Mouse (Mus musculus) stomach, postnatal 0 days (tissue): ENCODE data around the gene Sh2d2a. TPM values are rescaled to one million over a fixed set of nuclear protein-coding genes. Genes with fewer than 3 reads are reported as not detected.
"Not testable (repeated sequence)": the region's sequence is repeated elsewhere in the genome, so short reads cannot be mapped to it uniquely, and the experiment has no call there.

ENCODE experiments used
- ATAC-seq: fragments of 200-750 bp; cut with Nextera tagmentation; 2 replicates; pipeline ENCODE4 v1.8.0; 2017; ENCODE audit not compliant: low FRiP score, low TSS enrichment
- DNase-seq: peaks from one replicate; pipeline ENCODE4 v3.0.0-alpha.2; 2016; ENCODE audit warnings: low spot score
- H3K27ac ChIP-seq: fragments of 300-500 bp; sonication (generic); replicated peaks from 2 replicates; pipeline ENCODE4 v1.5.1; 2014; ENCODE audit warnings: mild to moderate bottlenecking, control low read depth
- H3K27me3 ChIP-seq: fragments of 300-500 bp; sonication (generic); 2 replicates; pipeline ENCODE4 v1.6.1; 2014; ENCODE audit warnings: low read length; ENCODE audit not compliant: control insufficient read depth, insufficient read depth
- H3K36me3 ChIP-seq: fragments of 300-500 bp; sonication (generic); 2 replicates; pipeline ENCODE4 v1.6.1; 2014; ENCODE audit warnings: low read length, mixed read lengths; ENCODE audit not compliant: control insufficient read depth, insufficient read depth
- H3K4me1 ChIP-seq: fragments of 300-500 bp; sonication (generic); replicated peaks from 2 replicates; pipeline ENCODE4 v1.6.1; 2014; ENCODE audit warnings: antibody characterized with exemption; ENCODE audit not compliant: control insufficient read depth, insufficient read depth
- H3K4me2 ChIP-seq: fragments of 300-500 bp; sonication (generic); replicated peaks from 2 replicates; pipeline ENCODE4 v1.6.1; 2014; ENCODE audit warnings: low read depth, mild to moderate bottlenecking, control low read depth, moderate library complexity
- H3K4me3 ChIP-seq: fragments of 300-500 bp; sonication (generic); 2 replicates; pipeline ENCODE4 v1.5.1; 2014; ENCODE audit warnings: low read depth, low read length, control low read depth
- H3K9ac ChIP-seq: fragments of 300-500 bp; sonication (generic); 2 replicates; pipeline ENCODE4 v1.6.1; 2014; ENCODE audit warnings: mild to moderate bottlenecking, low read length, control low read depth, mixed read lengths
- H3K9me3 ChIP-seq: fragments of 300-500 bp; sonication (generic); 2 replicates; pipeline ENCODE4 v1.6.1; 2016; ENCODE audit warnings: low read length; ENCODE audit not compliant: control insufficient read depth
- CTCF ChIP-seq: IDR thresholded peaks from 2 replicates; pipeline ENCODE4 v1.5.1; 2016; ENCODE audit warnings: antibody characterized with exemption, low read depth, mild to moderate bottlenecking, moderate library complexity
- EP300 ChIP-seq: optimal IDR thresholded peaks from 2 replicates; pipeline ENCODE3; 2016; ENCODE audit warnings: antibody characterized with exemption
- WGBS: fragments of 180-500 bp; shearing (Covaris S2); extraction: QIAGEN DNeasy Blood & Tissue Kit; methylation state at CpG from one replicate; pipeline ENCODE4 v1.1.7; 2014; 5-methylcytosine and 5-hydroxymethylcytosine counted together
- polyA plus RNA-seq: library from polyadenylated mRNA; unstranded; fragments of >200 nt; fragmentation: Nextera tagmentation; extraction: Ambion mirVana; gene quantifications from 2 replicates; pipeline ENCODE4 v1.2.1, GENCODE M21; 2015

Sh2d2a gene
- polyA plus RNA-seq, 1 experiment from 2014 or later = 0.08 TPM

GRCm38 (mm10) chr3:87899776-87900175 lies 53.2 kb downstream of the Sh2d2a start:
- Histone ChIP-seq H3K9me3 (no peaks in the 10 kb centered on the region), H3K27ac (no peak overlapping the region), H3K4me1 (no peaks in the 10 kb centered on the region), H3K4me2 (no peak overlapping the region), H3K9ac (no peak overlapping the region), H3K27me3 (no peaks in the 10 kb centered on the region), H3K36me3 (no peaks in the 10 kb centered on the region), H3K4me3 (no peak overlapping the region)
- WGBS = 74% methylated on average over 3 of the region's 3 CpGs
- TF ChIP-seq EP300 (no peak), CTCF (no peak)
- DNase-seq = no peak
- no peak for ATAC-seq

- DNase-seq = no peak
- Histone ChIP-seq H3K4me3 (no peak overlapping the region), H3K9me3 (no peaks in the 10 kb centered on the region), H3K9ac (no peak overlapping the region), H3K4me1 (no peaks in the 10 kb centered on the region), H3K4me2 (no peak overlapping the region), H3K27me3 (no peaks in the 10 kb centered on the region), H3K36me3 (no peaks in the 10 kb centered on the region), H3K27ac (no peak overlapping the region)
- 9% methylated on average over 1 of the region's 1 CpGs for WGBS
- ATAC-seq = no peak
- TF ChIP-seq CTCF = no peak
- no peak for TF ChIP-seq EP300
These were observed 54.6 kb downstream of the Sh2d2a start for GRCm38 (mm10) chr3:87901036-87901624.

DNA sequence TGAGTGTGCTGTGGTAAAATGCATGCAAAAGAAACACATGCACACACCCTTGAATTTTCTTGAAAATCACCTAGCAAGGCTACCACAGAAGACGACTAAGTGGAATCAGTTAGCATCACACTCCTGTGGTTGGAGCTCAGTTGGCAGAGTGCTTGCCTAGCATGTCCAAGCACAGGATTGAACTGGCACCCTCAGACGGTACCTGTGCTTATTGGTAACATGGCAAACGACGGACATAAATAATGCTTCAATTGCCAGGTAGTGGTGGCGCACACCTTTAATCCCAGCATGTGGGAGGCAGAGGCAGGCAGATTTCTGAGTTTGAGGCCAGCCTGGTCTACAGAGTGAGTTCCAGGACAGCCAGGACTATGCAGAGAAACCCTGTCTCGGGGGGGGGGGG lies 55.4 kb downstream of the Sh2d2a start:
- 89% methylated on average over 5 of the region's 6 CpGs for WGBS
- H3K4me1 ChIP-seq, H3K9me3 ChIP-seq, DNase-seq, H3K4me2 ChIP-seq, ATAC-seq, H3K4me3 ChIP-seq, H3K36me3 ChIP-seq, H3K9ac ChIP-seq, H3K27me3 ChIP-seq, H3K27ac ChIP-seq: not testable (repeated sequence)

- Histone ChIP-seq H3K9me3 (no peaks in the 10 kb centered on the region), H3K27ac (no peak overlapping the region), H3K27me3 (no peaks in the 10 kb centered on the region), H3K36me3 (no peaks in the 10 kb centered on the region), H3K4me1 (peaks cover 12% of the 10 kb centered on the region), H3K4me2 (no peak overlapping the region), H3K4me3 (no peak overlapping the region), H3K9ac (no peak overlapping the region)
- no peak for DNase-seq
- ATAC-seq = no peak
- TF ChIP-seq EP300 (no peak), CTCF (no peak)
- WGBS = 58% methylated on average over 5 of the region's 5 CpGs
These were observed 57.3 kb downstream of the Sh2d2a start for GRCm38 (mm10) chr3:87903821-87904220.

Other genes with a start within 250 kb of the Sh2d2a start
- gene Arhgef11, start 229.2 kb upstream of the Sh2d2a start, polyA plus RNA-seq = 5.9 and 6.1 TPM in 2 replicates
- gene Lrrc71, start 98.1 kb upstream of the Sh2d2a start, polyA plus RNA-seq = 0.29 and 0.38 TPM in 2 replicates
- 0.39 and 0.41 TPM in 2 replicates for gene Ntrk1, start 51.6 kb upstream of the Sh2d2a start, polyA plus RNA-seq
- 0.18 and 0.19 TPM in 2 replicates for gene Insrr, start 49.8 kb upstream of the Sh2d2a start, polyA plus RNA-seq
- 6.1 and 6.8 TPM in 2 replicates for gene Pear1, start 22.4 kb upstream of the Sh2d2a start, polyA plus RNA-seq
- 7.1 and 8.0 TPM in 2 replicates for gene Prcc, start 38.9 kb downstream of the Sh2d2a start, polyA plus RNA-seq
- gene Hdgf, start 59.6 kb downstream of the Sh2d2a start, polyA plus RNA-seq = 165 and 168 TPM in 2 replicates
- gene Mrpl24, start 72.8 kb downstream of the Sh2d2a start, polyA plus RNA-seq = 61.4 and 63.4 TPM in 2 replicates
- gene Isg20l2, start 83.6 kb downstream of the Sh2d2a start, polyA plus RNA-seq = 20.2 and 21.5 TPM in 2 replicates
- 7.1 and 7.6 TPM in 2 replicates for gene Rrnad1, start 84.0 kb downstream of the Sh2d2a start, polyA plus RNA-seq
- gene Crabp2, start 101.9 kb downstream of the Sh2d2a start, polyA plus RNA-seq = 40.4 and 44.3 TPM in 2 replicates
- gene Nes, start 124.3 kb downstream of the Sh2d2a start, polyA plus RNA-seq = 5.3 and 5.7 TPM in 2 replicates
- 0.08 and 0.18 TPM in 2 replicates for gene Bcan, start 153.5 kb downstream of the Sh2d2a start, polyA plus RNA-seq
- not detected in 2 replicates for gene Hapln2, start 180.8 kb downstream of the Sh2d2a start, polyA plus RNA-seq
- gene Gpatch4, start 196.4 kb downstream of the Sh2d2a start, polyA plus RNA-seq = 17.4 and 19.2 TPM in 2 replicates
- 134 and 142 TPM in 2 replicates for gene Naxe, start 211.7 kb downstream of the Sh2d2a start, polyA plus RNA-seq
- not detected in 2 replicates for gene Ttc24, start 231.5 kb downstream of the Sh2d2a start, polyA plus RNA-seq
- gene Iqgap3, start 235.2 kb downstream of the Sh2d2a start, polyA plus RNA-seq = 3.8 and 4.5 TPM in 2 replicates